Mouse (Mus musculus) cerebellum, adult 9-10 months (tissue): ENCODE measurements around the gene Lsm3.

Source experiments
- DNase-seq: peaks from one replicate; pipeline ENCODE4 v3.0.0; 2022

Gene Lsm3

GRCm38 (mm10) chr6:91559371-91559770 is 43.6 kb downstream of the Lsm3 start:
- no peak for DNase-seq

- no peak for DNase-seq
These were observed 44.5 kb downstream of the Lsm3 start for GRCm38 (mm10) chr6:91560186-91560585.

GRCm38 (mm10) chr6:91563031-91563430 is 47.3 kb downstream of the Lsm3 start:
- no peak for DNase-seq

- DNase-seq, result no peak
These were observed 50.7 kb downstream of the Lsm3 start for GRCm38 (mm10) chr6:91566407-91566806.
